Mouse (Mus musculus) olfactory bulb, adult 2 months (tissue): ENCODE measurements at regions not wholly inside any gene's neighbourhood (a gene's known extent, or its start where the extent isn't known, plus 50 kb on each side); places are given as distances from the start of the nearest gene placed in this dataset.

Source experiments
- H3K27ac ChIP-seq: fragments of 200-500 bp; 2 replicates; pipeline ENCODE4 v1.5.1; 2012; ENCODE audit warnings: low read depth, low read length; ENCODE audit not compliant: insufficient read depth
- H3K4me1 ChIP-seq: fragments of 200-500 bp; 2 replicates; pipeline ENCODE4 v1.6.1; 2012; ENCODE audit warnings: low read length; ENCODE audit not compliant: control insufficient read depth, insufficient read depth
- H3K4me3 ChIP-seq: fragments of 200-500 bp; 2 replicates; pipeline ENCODE4 v1.5.1; 2012; ENCODE audit warnings: mild to moderate bottlenecking, low read depth, low read length, moderate library complexity; ENCODE audit not compliant: insufficient read depth
- CTCF ChIP-seq: fragments of 200-500 bp; IDR thresholded peaks from 2 replicates; pipeline ENCODE4 v1.5.1; 2012; ENCODE audit warnings: low read depth, mild to moderate bottlenecking, low read length, moderate library complexity; ENCODE audit not compliant: insufficient read depth
- POLR2A ChIP-seq: fragments of 200-500 bp; IDR thresholded peaks from 2 replicates; pipeline ENCODE4 v1.6.1; 2012; ENCODE audit warnings: mild to moderate bottlenecking, low read depth, low read length, moderate library complexity; ENCODE audit not compliant: insufficient read depth
- WGBS: fragments of 180-500 bp; shearing (Covaris S2); methylation state at CpG from one replicate; pipeline ENCODE4 v1.1.7; 2018; 5-methylcytosine and 5-hydroxymethylcytosine counted together

GRCm38 (mm10) chr13:90402061-90402460, 312.7 kb upstream of the Xrcc4 start:
- H3K4me3 ChIP-seq, result no peak overlapping the region
- no peaks in the 10 kb centered on the region for H3K4me1 ChIP-seq
- no peak overlapping the region for H3K27ac ChIP-seq
- TF ChIP-seq POLR2A (no peak), CTCF (no peak)
- 25% methylated on average over 1 of the region's 1 CpGs for WGBS

- 65% methylated on average over 1 of the region's 1 CpGs for WGBS
- Histone ChIP-seq H3K4me1 (no peaks in the 10 kb centered on the region), H3K27ac (no peak overlapping the region), H3K4me3 (no peak overlapping the region)
- TF ChIP-seq CTCF (no peak), POLR2A (no peak)
These were observed 312.1 kb upstream of the Xrcc4 start for GRCm38 (mm10) chr13:90401496-90401895.

DNA sequence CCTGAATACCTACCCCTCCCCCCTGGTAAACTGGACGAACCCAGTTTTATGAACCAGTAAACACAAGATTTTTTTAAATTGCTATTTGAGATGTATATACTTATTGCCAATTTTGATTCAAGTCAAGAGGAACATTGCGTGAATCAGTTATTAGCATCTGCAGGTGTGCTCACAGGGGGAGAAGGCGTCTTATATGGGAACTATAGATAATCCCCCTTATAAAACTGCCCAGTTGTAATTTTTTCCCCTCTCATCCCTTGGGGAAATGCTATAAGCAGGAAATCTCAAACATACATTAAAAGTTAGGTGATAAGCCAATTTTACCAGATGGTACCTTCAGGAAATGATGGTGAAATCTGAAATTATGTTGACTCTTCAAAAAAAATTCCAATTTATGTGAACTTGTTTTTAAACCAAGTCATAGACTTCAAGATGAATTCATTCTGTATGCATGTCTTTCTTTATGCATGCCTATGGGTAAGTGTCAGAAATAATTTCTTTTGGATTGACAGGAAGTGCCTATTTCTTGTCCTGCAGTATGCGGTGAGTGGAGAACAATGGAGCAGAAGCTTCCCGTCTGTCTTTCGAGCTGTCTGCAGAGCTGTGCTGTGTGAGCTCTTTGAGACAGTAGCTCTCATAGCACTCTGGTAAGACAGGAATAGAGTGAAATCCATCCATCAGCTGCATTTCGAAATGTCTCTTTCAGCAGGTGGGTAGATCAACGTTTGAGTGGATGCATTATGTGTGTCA, 306.0 kb upstream of the Xrcc4 start:
- H3K4me1 ChIP-seq, result no peaks in the 10 kb centered on the region
- WGBS, result 74% methylated on average over 8 of the region's 8 CpGs
- no peak for TF ChIP-seq POLR2A
- TF ChIP-seq CTCF, result no peak
- no peak overlapping the region for H3K4me3 ChIP-seq
- no peak overlapping the region for H3K27ac ChIP-seq

GRCm38 (mm10) chr13:90394815-90395241, 305.4 kb upstream of the Xrcc4 start:
- no peaks in the 10 kb centered on the region for H3K4me1 ChIP-seq
- no peak overlapping the region for H3K27ac ChIP-seq
- WGBS, result 22% methylated on average over 5 of the region's 5 CpGs
- no peak for TF ChIP-seq CTCF
- no peak for TF ChIP-seq POLR2A
- no peak overlapping the region for H3K4me3 ChIP-seq

DNA sequence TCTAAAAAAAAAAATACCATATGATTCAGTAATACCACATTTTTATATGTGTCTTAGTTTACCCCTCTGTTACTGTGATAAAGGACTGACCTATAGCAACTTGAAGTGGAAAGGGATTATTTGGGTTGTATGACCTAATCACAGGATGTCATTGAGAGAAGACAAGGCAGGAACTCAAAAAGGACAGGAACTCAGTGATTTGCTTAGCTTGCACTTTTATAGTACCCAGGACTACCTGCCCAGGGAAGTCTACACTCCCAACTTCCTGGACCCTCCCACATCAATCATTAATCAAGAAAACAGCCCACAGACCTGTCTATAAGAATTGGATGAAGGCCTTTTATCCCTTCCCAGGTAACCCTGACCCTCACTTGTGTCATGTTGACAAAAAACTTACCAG, 303.0 kb upstream of the Xrcc4 start:
- TF ChIP-seq CTCF (no peak), POLR2A (no peak)
- Histone ChIP-seq H3K4me1 (no peaks in the 10 kb centered on the region), H3K4me3 (no peak overlapping the region)

DNA sequence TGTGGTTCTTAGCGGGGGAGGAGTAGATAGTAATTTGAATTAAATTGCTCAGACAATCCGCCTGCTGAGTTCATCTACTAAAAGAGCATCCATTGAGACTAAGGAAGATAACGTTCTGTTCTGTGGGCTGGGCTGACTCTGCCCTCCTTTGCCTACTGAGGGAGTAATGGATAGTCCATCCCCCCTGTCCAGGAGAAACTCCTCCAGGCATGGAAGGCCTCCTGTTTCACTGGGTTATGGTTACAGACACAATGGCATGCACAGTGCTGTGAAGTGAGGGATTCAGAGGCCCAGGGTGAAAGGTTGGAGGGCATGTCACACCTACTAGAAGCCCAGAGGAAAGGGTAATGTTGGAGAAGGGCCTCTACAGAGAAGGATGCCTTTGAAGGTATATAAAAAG, 287.2 kb upstream of the Xrcc4 start:
- WGBS, result 71% methylated on average over 3 of the region's 3 CpGs

More for the DNA sequence above, 303.0 kb upstream of the Xrcc4 start:
- no peak overlapping the region for H3K27ac ChIP-seq

GRCm38 (mm10) chr13:90376207-90376606, 286.8 kb upstream of the Xrcc4 start:
- Histone ChIP-seq H3K4me1 (no peaks in the 10 kb centered on the region), H3K27ac (no peak overlapping the region), H3K4me3 (no peak overlapping the region)
- WGBS, result 86% methylated on average over 6 of the region's 6 CpGs
- TF ChIP-seq CTCF, result no peak
- no peak for TF ChIP-seq POLR2A

More for the DNA sequence above, 287.2 kb upstream of the Xrcc4 start:
- TF ChIP-seq CTCF (no peak), POLR2A (no peak)
- H3K4me3 ChIP-seq, result no peak overlapping the region
- no peak overlapping the region for H3K27ac ChIP-seq
- H3K4me1 ChIP-seq, result no peaks in the 10 kb centered on the region

DNA sequence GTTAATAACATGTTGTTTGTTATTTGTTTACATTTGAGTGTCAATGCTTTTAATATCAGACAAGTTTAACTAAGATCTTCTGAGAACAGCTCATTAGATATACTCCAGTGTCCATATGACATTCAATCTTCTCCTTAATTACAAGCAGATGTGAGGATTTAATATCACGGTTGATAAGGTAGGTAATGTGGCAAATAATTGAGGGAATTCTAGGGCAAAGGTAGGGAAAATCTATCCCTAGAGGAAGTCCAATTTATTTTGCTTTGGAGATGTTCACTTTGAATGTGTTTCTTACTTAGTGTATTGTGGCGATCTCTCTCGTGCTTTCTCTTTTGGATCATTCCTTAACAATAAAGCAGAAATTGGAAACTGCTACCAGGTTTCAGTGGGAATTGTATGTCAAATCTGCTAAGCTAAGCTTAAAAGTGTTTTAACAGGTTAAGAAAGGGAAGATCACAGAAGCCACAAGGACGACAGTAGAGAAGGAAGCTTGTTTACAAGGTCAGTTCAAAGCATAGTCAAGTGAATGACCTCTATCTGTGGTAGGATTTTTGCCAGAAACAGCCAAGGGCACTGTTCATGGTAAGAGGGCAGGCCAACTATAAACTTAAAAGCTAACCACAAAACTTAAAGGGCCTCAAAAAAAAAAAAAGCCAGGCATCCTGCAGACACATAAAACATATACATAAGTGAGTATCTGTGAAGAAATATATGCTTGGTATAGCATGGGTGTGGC, 282.2 kb upstream of the Xrcc4 start:
- TF ChIP-seq POLR2A (no peak), CTCF (no peak)
- 82% methylated on average over 4 of the region's 4 CpGs for WGBS
- Histone ChIP-seq H3K4me3 (no peak overlapping the region), H3K27ac (no peak overlapping the region), H3K4me1 (no peaks in the 10 kb centered on the region)

GRCm38 (mm10) chr13:90370746-90371414, 281.5 kb upstream of the Xrcc4 start:
- H3K4me1 ChIP-seq, result no peaks in the 10 kb centered on the region
- TF ChIP-seq CTCF (no peak), POLR2A (no peak)
- no peak overlapping the region for H3K4me3 ChIP-seq
- no peak overlapping the region for H3K27ac ChIP-seq
- 68% methylated on average over 3 of the region's 3 CpGs for WGBS
